Mouse (Mus musculus): Measurements from ENCODE around the gene Cracr2b. TPM values are rescaled to one million over a fixed set of nuclear protein-coding genes. Genes with fewer than 3 reads are reported as not detected.

The Cracr2b gene
- polyA plus RNA-seq, 1 experiment from 2014 or later, result 5.4 TPM

- no peak overlapping the region for H3K9ac ChIP-seq (replicated peaks)
- no peaks in the 10 kb centered on the region for H3K9me3 ChIP-seq
- no peaks in the 10 kb centered on the region for H3K36me3 ChIP-seq
- ATAC-seq (ENCODE audit: low FRiP score, low read depth), result no peak
- no peak overlapping the region for H3K27ac ChIP-seq (replicated peaks)
- H3K4me1 ChIP-seq, result peaks cover 22% of the 10 kb centered on the region
- peaks cover 39% of the 10 kb centered on the region for H3K27me3 ChIP-seq
- no peak overlapping the region for H3K4me2 ChIP-seq (replicated peaks)
- H3K4me3 ChIP-seq, result no peak overlapping the region
- WGBS, result 95% methylated on average over 2 of the region's 2 CpGs
These were observed 24.7 kb downstream of the Cracr2b start for GRCm38 (mm10) chr7:141485606-141486005.

DNA sequence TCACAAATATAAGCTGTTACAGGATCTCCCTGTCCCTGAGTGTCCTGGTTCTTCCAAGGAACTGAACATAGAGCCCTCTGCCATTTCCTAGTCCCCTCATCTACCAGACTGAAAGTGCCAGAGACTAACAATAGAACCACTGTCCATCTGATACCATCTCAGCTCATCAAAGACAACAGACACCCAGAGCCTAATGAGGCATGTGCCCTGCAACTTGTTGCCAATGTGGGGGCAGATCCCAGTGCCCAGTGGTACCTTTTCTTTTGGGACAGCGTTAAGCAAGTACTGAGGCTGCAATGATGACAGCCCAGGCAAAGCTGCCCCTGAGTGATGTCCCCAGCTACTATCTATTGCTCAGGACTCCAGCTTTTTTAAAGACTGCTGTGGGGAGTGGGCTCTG lies 25.3 kb downstream of the Cracr2b start:
- peaks cover 18% of the 10 kb centered on the region for H3K4me1 ChIP-seq
- 97% methylated on average over 1 of the region's 1 CpGs for WGBS
- 0 out of 2 replicates have a peak, but pooled peaks cover 2% of the 10 kb centered on the region for H3K36me3 ChIP-seq
- no peak overlapping the region for H3K4me3 ChIP-seq
- ATAC-seq (ENCODE audit: low FRiP score, low read depth), result no peak
- no peak overlapping the region for H3K27ac ChIP-seq (replicated peaks)
- H3K9ac ChIP-seq (replicated peaks), result no peak overlapping the region
- H3K27me3 ChIP-seq, result peaks cover 32% of the 10 kb centered on the region
- no peaks in the 10 kb centered on the region for H3K9me3 ChIP-seq
- H3K4me2 ChIP-seq (replicated peaks), result no peak overlapping the region

DNA sequence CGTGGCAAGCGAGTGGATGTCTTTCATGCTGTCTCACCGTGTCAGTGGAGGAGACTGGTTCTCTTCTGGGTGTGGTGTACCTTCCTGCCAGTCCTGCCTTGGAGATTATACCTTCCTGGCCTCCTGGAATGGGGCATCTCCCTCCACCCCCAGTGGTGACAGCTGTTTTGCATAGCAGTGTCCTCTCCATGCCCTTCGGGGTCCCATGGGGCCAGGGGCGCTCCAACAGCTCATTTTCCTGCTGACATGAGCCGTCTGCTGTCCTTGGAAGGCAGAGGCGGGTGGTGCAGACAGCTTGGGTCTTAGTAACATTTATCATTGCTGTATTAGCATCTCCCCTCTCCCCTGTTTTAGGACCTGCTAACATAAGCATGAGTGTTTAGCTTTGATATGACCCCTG lies 26.2 kb downstream of the Cracr2b start:
- 0 out of 2 replicates have a peak, but pooled peaks cover 6% of the 10 kb centered on the region for H3K36me3 ChIP-seq
- 83% methylated on average over 7 of the region's 7 CpGs for WGBS
- H3K4me3 ChIP-seq, result no peak overlapping the region
- no peaks in the 10 kb centered on the region for H3K9me3 ChIP-seq
- H3K27ac ChIP-seq (replicated peaks), result no peak overlapping the region
- peaks cover 23% of the 10 kb centered on the region for H3K27me3 ChIP-seq
- peaks cover 9% of the 10 kb centered on the region for H3K4me1 ChIP-seq
- H3K4me2 ChIP-seq (replicated peaks), result no peak overlapping the region
- no peak overlapping the region for H3K9ac ChIP-seq (replicated peaks)
- ATAC-seq (ENCODE audit: low FRiP score, low read depth), result no peak

- Histone ChIP-seq H3K36me3 (peaks cover 24% of the 10 kb centered on the region; the same call in 1 of the 2 replicates), H3K9ac (replicated peaks) (no peak overlapping the region), H3K4me3 (no peak overlapping the region), H3K27ac (replicated peaks) (no peak overlapping the region), H3K27me3 (no peaks in the 10 kb centered on the region), H3K4me1 (no peaks in the 10 kb centered on the region), H3K9me3 (no peaks in the 10 kb centered on the region), H3K4me2 (replicated peaks) (no peak overlapping the region)
- 91% methylated on average over 2 of the region's 2 CpGs for WGBS
- ATAC-seq (ENCODE audit: low FRiP score, low read depth), result no peak
These were observed 30.3 kb downstream of the Cracr2b start for GRCm38 (mm10) chr7:141491151-141491550.

DNA sequence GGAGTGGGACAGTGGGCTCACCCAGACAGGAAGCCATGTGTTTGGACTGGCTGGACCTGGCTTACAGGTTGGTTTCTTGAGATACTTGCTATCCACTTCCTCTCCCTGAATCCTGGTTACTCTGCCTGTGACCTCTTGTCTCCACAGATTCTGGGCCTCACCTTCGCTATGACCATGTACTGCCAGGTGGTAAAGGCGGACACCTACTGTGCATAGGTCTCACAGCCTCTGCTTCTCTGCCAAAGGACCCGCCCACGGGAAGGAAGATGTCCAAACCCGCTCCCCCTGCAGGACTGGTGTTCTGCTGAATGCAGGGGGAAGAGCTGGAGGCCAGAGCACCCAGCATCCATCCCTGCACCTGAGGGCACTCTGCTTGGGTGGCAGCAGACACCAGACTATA lies 31.8 kb downstream of the Cracr2b start:
- no peak for ATAC-seq (ENCODE audit: low FRiP score, low read depth)
- H3K9me3 ChIP-seq, result no peaks in the 10 kb centered on the region
- H3K27me3 ChIP-seq, result no peaks in the 10 kb centered on the region
- H3K4me3 ChIP-seq, result no peak overlapping the region
- H3K4me2 ChIP-seq (replicated peaks), result no peak overlapping the region
- no peak overlapping the region for H3K27ac ChIP-seq (replicated peaks)
- H3K9ac ChIP-seq (replicated peaks), result no peak overlapping the region
- H3K36me3 ChIP-seq, result peaks cover 24% of the 10 kb centered on the region; the same call in 1 of the 2 replicates
- no peaks in the 10 kb centered on the region for H3K4me1 ChIP-seq
- 92% methylated on average over 5 of the region's 5 CpGs for WGBS

DNA sequence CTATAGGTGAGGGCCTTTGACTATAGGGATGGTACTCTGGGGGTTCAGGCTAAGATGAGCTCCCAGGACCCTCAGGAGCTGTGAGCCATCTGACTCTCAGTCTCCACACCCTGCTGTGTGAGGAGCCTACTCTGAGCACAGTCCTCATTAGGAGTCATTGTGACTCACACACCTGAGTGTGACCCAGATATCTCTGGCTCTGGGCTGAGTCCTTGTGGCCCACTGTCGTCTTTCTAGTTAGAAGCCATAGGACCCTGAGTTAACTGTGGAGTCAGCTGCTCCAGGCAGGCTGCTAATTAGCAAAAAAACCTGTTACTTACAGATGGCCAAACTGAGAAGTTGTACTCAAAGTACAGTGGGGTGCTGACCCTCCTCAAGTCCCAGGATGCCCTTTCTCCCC lies 32.8 kb downstream of the Cracr2b start:
- Histone ChIP-seq H3K4me3 (no peak overlapping the region), H3K27me3 (no peaks in the 10 kb centered on the region), H3K9me3 (no peaks in the 10 kb centered on the region), H3K36me3 (peaks cover 24% of the 10 kb centered on the region; the same call in 1 of the 2 replicates), H3K4me1 (no peaks in the 10 kb centered on the region), H3K4me2 (replicated peaks) (no peak overlapping the region), H3K27ac (replicated peaks) (no peak overlapping the region), H3K9ac (replicated peaks) (no peak overlapping the region)
- 72% methylated on average over 1 of the region's 1 CpGs for WGBS
- ATAC-seq (ENCODE audit: low FRiP score, low read depth), result no peak

DNA sequence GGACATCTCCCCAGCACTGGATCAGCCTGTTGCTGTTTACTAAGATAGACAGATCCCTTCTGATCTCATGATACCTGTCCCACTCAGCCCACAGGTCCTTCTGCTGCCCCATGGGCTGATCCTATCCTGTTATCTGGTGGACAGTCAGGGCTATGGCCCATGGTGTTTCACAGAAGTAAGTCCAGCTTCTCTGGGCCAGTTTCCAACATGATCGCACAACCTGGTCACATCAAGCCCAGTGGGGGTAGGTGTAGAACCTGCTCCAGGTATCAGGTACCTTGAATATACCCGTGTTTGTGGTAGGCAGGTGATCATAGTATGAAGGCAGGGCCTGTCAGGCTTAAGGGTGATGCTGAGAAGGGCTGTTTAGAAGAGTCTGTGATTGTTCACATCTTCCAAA lies 34.5 kb downstream of the Cracr2b start:
- Histone ChIP-seq H3K9ac (replicated peaks) (no peak overlapping the region), H3K27me3 (no peaks in the 10 kb centered on the region), H3K9me3 (no peaks in the 10 kb centered on the region), H3K4me2 (replicated peaks) (no peak overlapping the region), H3K27ac (replicated peaks) (no peak overlapping the region), H3K4me1 (no peaks in the 10 kb centered on the region), H3K4me3 (no peak overlapping the region), H3K36me3 (peaks cover 28% of the 10 kb centered on the region)
- 90% methylated on average over 2 of the region's 2 CpGs for WGBS
- no peak for ATAC-seq (ENCODE audit: low FRiP score, low read depth)

DNA sequence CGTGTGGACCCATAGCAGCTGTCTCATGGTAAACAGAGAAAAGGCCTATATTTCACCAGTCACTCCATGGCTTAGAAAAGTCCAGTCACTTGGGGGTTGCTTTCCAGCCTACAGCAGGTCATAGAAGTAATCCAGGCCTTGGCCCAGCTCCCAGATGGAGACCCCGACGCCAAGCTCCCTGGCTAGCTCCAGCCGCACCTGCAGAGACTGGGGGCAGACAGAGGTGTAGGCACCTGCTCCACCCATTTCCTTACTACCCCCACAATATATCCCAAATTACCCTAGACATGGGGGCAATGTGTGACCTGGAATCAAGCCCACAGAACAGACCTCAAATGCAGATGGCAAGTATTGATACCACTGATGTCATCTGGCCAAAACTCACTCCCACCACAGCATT lies 35.0 kb downstream of the Cracr2b start:
- Histone ChIP-seq H3K4me1 (no peaks in the 10 kb centered on the region), H3K4me2 (replicated peaks) (no peak overlapping the region), H3K27ac (replicated peaks) (no peak overlapping the region), H3K27me3 (no peaks in the 10 kb centered on the region), H3K9ac (replicated peaks) (no peak overlapping the region), H3K4me3 (no peak overlapping the region), H3K9me3 (no peaks in the 10 kb centered on the region), H3K36me3 (peaks cover 30% of the 10 kb centered on the region)
- WGBS, result 97% methylated on average over 4 of the region's 4 CpGs
- ATAC-seq (ENCODE audit: low FRiP score, low read depth), result no peak

- Histone ChIP-seq H3K4me2 (replicated peaks) (no peak overlapping the region), H3K36me3 (peaks cover 25% of the 10 kb centered on the region), H3K27ac (replicated peaks) (no peak overlapping the region), H3K4me3 (no peak overlapping the region), H3K9ac (replicated peaks) (0 out of 2 replicates have a peak overlapping the region, but pooled peaks have one; percentile 6), H3K4me1 (no peaks in the 10 kb centered on the region), H3K27me3 (no peaks in the 10 kb centered on the region), H3K9me3 (no peaks in the 10 kb centered on the region)
- WGBS, result 95% methylated on average over 3 of the region's 3 CpGs
- ATAC-seq (ENCODE audit: low FRiP score, low read depth), result no peak
These were observed 36.7 kb downstream of the Cracr2b start for GRCm38 (mm10) chr7:141497600-141497999.

DNA sequence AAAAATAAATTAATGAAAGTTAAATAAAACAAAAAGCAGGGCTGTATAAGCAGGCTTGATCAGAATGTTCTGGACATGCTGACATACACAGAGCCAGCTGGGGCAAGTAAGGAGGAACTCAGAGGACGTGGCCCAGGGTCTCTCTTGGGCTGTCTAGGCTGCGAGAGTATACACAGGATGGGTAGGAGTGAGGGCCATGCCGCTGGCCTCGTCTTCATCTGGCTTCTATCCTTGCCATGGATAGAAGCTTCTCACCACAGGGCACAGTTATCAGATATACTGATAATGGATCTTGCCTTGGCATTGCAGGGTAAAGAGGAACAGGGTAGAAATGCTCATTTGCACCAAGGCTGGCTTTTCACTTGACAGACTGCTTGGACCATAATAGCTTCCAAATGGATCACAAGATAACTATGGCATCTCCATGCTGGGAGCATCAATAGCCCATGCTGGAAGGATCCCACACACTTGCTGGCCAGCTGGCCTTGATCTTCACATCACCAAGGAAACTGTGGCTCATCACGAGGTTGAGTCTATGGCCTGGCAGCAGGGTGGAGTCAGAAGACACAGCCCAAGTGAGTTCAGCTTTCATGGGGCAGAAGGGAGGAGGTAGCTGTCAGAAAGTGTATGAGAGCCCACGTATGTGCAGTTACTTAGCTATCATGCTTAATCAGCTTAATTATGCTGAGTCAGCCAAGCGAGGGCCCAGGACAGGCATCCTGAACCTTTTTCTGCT lies 41.1 kb downstream of the Cracr2b start:
- no peaks in the 10 kb centered on the region for H3K9me3 ChIP-seq
- 84% methylated on average over 7 of the region's 7 CpGs for WGBS
- H3K27me3 ChIP-seq, result no peaks in the 10 kb centered on the region
- H3K27ac ChIP-seq (replicated peaks), result no peak overlapping the region
- no peaks in the 10 kb centered on the region for H3K4me1 ChIP-seq
- no peak overlapping the region for H3K9ac ChIP-seq (replicated peaks)
- ATAC-seq (ENCODE audit: low FRiP score, low read depth), result no peak
- H3K4me2 ChIP-seq (replicated peaks), result no peak overlapping the region
- H3K4me3 ChIP-seq, result no peak overlapping the region
- H3K36me3 ChIP-seq, result peaks cover 6% of the 10 kb centered on the region

- no peaks in the 10 kb centered on the region for H3K4me1 ChIP-seq
- no peaks in the 10 kb centered on the region for H3K27me3 ChIP-seq
- ATAC-seq (ENCODE audit: low FRiP score, low read depth), result no peak
- WGBS, result 96% methylated on average over 5 of the region's 5 CpGs
- H3K36me3 ChIP-seq, result peaks cover 6% of the 10 kb centered on the region
- no peak overlapping the region for H3K9ac ChIP-seq (replicated peaks)
- no peak overlapping the region for H3K4me3 ChIP-seq
- H3K27ac ChIP-seq (replicated peaks), result no peak overlapping the region
- no peak overlapping the region for H3K4me2 ChIP-seq (replicated peaks)
- no peaks in the 10 kb centered on the region for H3K9me3 ChIP-seq
These were observed 41.6 kb downstream of the Cracr2b start for GRCm38 (mm10) chr7:141502556-141502905.

DNA sequence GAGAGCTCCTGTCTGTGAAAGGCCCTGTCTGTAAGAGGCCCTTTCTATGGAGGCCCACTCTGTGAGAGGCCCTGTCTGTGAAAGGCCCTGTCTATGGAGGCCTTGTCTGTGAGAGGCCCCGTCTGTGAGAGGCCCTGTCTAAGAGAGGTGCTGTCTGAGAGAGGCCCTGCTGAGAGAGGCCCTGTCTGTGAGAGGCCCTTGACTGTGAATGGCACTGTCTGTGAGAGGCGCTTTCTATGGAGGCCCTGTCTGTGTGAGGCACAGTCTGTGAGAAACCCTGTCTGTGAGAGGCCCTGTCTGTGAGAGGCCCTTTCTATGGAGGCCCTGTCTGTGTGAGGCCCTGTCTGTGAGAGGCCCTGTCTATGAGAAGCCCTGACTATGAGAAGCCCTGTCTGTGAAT lies 45.4 kb downstream of the Cracr2b start:
- WGBS, result 75% methylated on average over 2 of the region's 2 CpGs
- no peaks in the 10 kb centered on the region for H3K4me1 ChIP-seq
- no peak overlapping the region for H3K27ac ChIP-seq (replicated peaks)
- H3K36me3 ChIP-seq, result peaks cover 15% of the 10 kb centered on the region
- no peak overlapping the region for H3K4me3 ChIP-seq
- H3K4me2 ChIP-seq (replicated peaks), result no peak overlapping the region
- H3K9ac ChIP-seq (replicated peaks), result no peak overlapping the region
- H3K9me3 ChIP-seq, result no peaks in the 10 kb centered on the region
- no peaks in the 10 kb centered on the region for H3K27me3 ChIP-seq
- no peak for ATAC-seq (ENCODE audit: low FRiP score, low read depth)

DNA sequence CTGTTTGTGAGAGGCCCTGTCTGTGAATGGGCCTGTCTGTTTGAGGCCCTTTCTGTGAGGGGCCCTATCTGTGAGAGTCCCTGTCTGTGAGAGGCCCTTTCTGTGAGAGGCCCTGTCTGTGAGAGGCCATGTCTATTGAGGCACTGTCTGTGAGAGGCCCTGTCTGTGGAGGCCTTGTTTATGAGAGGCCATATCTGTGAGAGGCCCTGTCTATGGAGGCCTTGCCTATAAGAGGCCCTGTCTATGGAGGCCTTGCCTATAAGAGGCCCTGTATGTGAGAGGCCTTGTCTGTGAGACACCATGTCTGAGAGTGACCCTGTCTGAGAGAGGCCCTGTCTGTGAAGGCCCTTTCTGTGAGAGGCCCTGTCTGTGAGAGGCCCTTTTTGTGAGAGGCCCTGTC lies 47.3 kb downstream of the Cracr2b start:
- Histone ChIP-seq H3K4me3 (no peak overlapping the region), H3K9me3 (no peaks in the 10 kb centered on the region), H3K27ac (replicated peaks) (peak overlapping the region; percentile 39), H3K4me1 (no peaks in the 10 kb centered on the region), H3K27me3 (no peaks in the 10 kb centered on the region), H3K36me3 (peaks cover 25% of the 10 kb centered on the region), H3K4me2 (replicated peaks) (no peak overlapping the region), H3K9ac (replicated peaks) (no peak overlapping the region)
- peak; percentile 38; the same call in 1 of the 2 replicates for ATAC-seq (ENCODE audit: low FRiP score, low read depth)
